Mouse (Mus musculus) small intestine, adult 2 months (tissue): Measurements from ENCODE around the gene Kcns1.

ENCODE experiments used
- CTCF ChIP-seq: fragments of 200-500 bp; IDR thresholded peaks from 2 replicates; pipeline ENCODE4 v1.5.1; 2012; ENCODE audit warnings: low read depth, mild to moderate bottlenecking, control low read depth, inconsistent platforms, low read length, moderate library complexity, mixed read lengths; ENCODE audit not compliant: insufficient replicate concordance, insufficient read length; ENCODE audit errors: extremely low read depth
- POLR2A ChIP-seq: fragments of 200-500 bp; IDR thresholded peaks from 2 replicates; pipeline ENCODE4 v1.6.1; 2012; ENCODE audit warnings: low read depth, mild to moderate bottlenecking, control low read depth, inconsistent platforms, low read length, moderate library complexity

DNA sequence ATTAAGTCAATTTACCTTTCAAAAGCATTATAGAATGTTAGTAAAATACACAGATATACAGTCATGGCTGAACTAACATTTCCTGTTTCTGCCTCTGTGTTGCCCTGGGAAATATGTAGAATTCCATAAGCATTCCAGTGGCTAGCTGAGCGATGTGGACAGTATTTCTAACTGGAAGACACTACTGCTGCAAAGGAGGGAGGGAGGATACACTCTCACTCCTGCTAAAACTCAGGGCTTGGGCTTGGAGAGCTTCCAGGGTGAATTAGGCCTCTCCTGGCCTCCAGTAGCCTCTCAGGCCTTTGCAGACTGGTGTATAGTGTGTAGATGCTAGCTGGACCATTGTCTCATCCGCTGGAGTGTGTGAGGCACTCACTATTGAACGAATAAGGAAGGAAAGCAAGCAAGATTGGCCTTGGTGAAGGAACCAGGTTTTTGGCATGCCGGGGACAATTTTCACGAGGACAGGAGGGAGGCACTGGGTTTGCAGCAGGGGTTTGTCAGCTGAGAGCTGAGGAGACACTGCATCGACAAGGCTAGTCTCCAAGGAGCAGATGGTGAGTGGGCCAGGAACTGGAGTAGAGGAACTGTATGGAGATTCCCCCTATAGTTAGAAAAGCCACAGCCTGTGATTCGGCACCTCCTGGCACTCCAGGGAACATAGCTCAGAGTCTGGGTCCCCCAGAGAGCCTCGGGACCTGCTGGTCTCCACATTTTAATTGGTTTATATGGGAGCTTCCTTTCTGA is 3.9 kb upstream of the Kcns1 start:
- no peak for TF ChIP-seq POLR2A
- TF ChIP-seq CTCF, result no peak
